20 mouse cellular contexts compared by ENCODE assay signal in genomic region chr5:102976540-102976939, GRCm38 (mm10).
DNase-seq lines count a peak whose midpoint lies in the region; ATAC-seq and TF ChIP-seq lines count a peak whose summit lies in the region.
"Had no signal": no experiment of that assay in that cellular context is flagged by ENCODE, and none has a peak within 500 bp of the region (broad histone marks: within the 10 kb centered on the region; RNA-seq: fewer than 3 reads in every experiment).

No protein-coding gene starts in this region.

- peak overlapping the region; percentile 63 for H3K27ac ChIP-seq in layer of hippocampus, adult 2 months
- peak overlapping the region; percentile 77 for H3K27ac ChIP-seq in forebrain, embryonic 14.5 days (ENCODE audit: low read depth, low read length)
- peak overlapping the region; percentile 85 for H3K27ac ChIP-seq in forebrain, postnatal 0 days (ENCODE audit: low read depth, low read length)
- peak overlapping the region; percentile 54; the same call in 1 of the 2 replicates for H3K27ac ChIP-seq in neural tube, embryonic 15.5 days (replicated peaks)
- H3K27ac ChIP-seq: heart, embryonic 15.5 days; limb, embryonic 10.5 days; liver, embryonic 15.5 days; lung, embryonic 15.5 days had no signal

- H3K4me3 ChIP-seq in layer of hippocampus, adult 2 months = no peak overlapping the region
- H3K4me3 ChIP-seq in forebrain, embryonic 14.5 days (ENCODE audit: low read depth, low read length) = no peak overlapping the region
- H3K4me3 ChIP-seq in forebrain, postnatal 0 days (ENCODE audit: low read depth, low read length) = no peak overlapping the region
- H3K4me3 ChIP-seq in neural tube, embryonic 15.5 days (replicated peaks) = no peak overlapping the region
- H3K4me3 ChIP-seq: heart, embryonic 15.5 days; left cerebral cortex, adult 2 months; limb, embryonic 10.5 days; liver, embryonic 15.5 days; lung, embryonic 15.5 days had no signal

- no peaks in the 10 kb centered on the region for H3K27me3 ChIP-seq in forebrain, embryonic 14.5 days (replicated peaks; ENCODE audit: control insufficient read depth, insufficient read depth, low read length)
- no peaks in the 10 kb centered on the region for H3K27me3 ChIP-seq in forebrain, postnatal 0 days (ENCODE audit: insufficient read depth, low read length)
- H3K27me3 ChIP-seq in neural tube, embryonic 15.5 days (replicated peaks) = no peaks in the 10 kb centered on the region
- H3K27me3 ChIP-seq: heart, embryonic 15.5 days; liver, embryonic 15.5 days; lung, embryonic 15.5 days had no signal

- TF ChIP-seq CTCF in layer of hippocampus, adult 2 months (conservative IDR thresholded peaks at IDR 0.05) = no peak
- TF ChIP-seq CTCF in forebrain, postnatal 0 days (IDR thresholded peaks at IDR 0.05; ENCODE audit: low read depth) = no peak

- H3K36me3 ChIP-seq in forebrain, embryonic 14.5 days (ENCODE audit: control insufficient read depth, insufficient read depth, low read length) = no peaks in the 10 kb centered on the region
- no peaks in the 10 kb centered on the region; the same call in 1 of the 2 replicates for H3K36me3 ChIP-seq in forebrain, postnatal 0 days (ENCODE audit: insufficient read depth)
- no peaks in the 10 kb centered on the region for H3K36me3 ChIP-seq in neural tube, embryonic 15.5 days
- H3K36me3 ChIP-seq: heart, embryonic 15.5 days; limb, embryonic 10.5 days; liver, embryonic 15.5 days; lung, embryonic 15.5 days had no signal

- H3K4me2 ChIP-seq in forebrain, embryonic 14.5 days (ENCODE audit: low read length) = no peak overlapping the region
- no peak overlapping the region for H3K4me2 ChIP-seq in forebrain, postnatal 0 days (ENCODE audit: low read depth)
- no peak overlapping the region for H3K4me2 ChIP-seq in neural tube, embryonic 15.5 days
- H3K4me2 ChIP-seq: heart, embryonic 15.5 days; liver, embryonic 15.5 days; lung, embryonic 15.5 days had no signal

- H3K9ac ChIP-seq in forebrain, embryonic 14.5 days (ENCODE audit: low read length) = no peak overlapping the region
- H3K9ac ChIP-seq in forebrain, postnatal 0 days = no peak overlapping the region
- H3K9ac ChIP-seq in neural tube, embryonic 15.5 days (replicated peaks) = no peak overlapping the region
- H3K9ac ChIP-seq: heart, embryonic 15.5 days; liver, embryonic 15.5 days; lung, embryonic 15.5 days had no signal

- H3K9me3 ChIP-seq in forebrain, embryonic 14.5 days (replicated peaks; ENCODE audit: control insufficient read depth, low read length) = no peaks in the 10 kb centered on the region
- H3K9me3 ChIP-seq in forebrain, postnatal 0 days (ENCODE audit: low read length) = no peaks in the 10 kb centered on the region
- H3K9me3 ChIP-seq in neural tube, embryonic 15.5 days (replicated peaks) = no peaks in the 10 kb centered on the region
- H3K9me3 ChIP-seq: heart, embryonic 15.5 days; limb, embryonic 10.5 days; liver, embryonic 15.5 days; lung, embryonic 15.5 days had no signal

- peaks cover 14% of the 10 kb centered on the region for H3K4me1 ChIP-seq in forebrain, embryonic 14.5 days (ENCODE audit: control insufficient read depth, insufficient read depth, low read length)
- peaks cover 14% of the 10 kb centered on the region for H3K4me1 ChIP-seq in forebrain, postnatal 0 days (ENCODE audit: insufficient read depth)
- peaks cover 8% of the 10 kb centered on the region; the same call in 1 of the 2 replicates for H3K4me1 ChIP-seq in neural tube, embryonic 15.5 days
- H3K4me1 ChIP-seq: liver, embryonic 15.5 days; lung, embryonic 15.5 days had no signal

- ATAC-seq in forebrain, embryonic 14.5 days = 0 out of 2 replicates have a peak, but pooled peaks have one; percentile 33
- peak; percentile 61; the same call in 1 of the 2 replicates for ATAC-seq in forebrain, postnatal 0 days
- ATAC-seq in neural tube, embryonic 15.5 days (ENCODE audit: low FRiP score) = no peak
- ATAC-seq in megakaryocyte, adult 5-6 weeks (ENCODE audit: poor library complexity, severe bottlenecking) = no peak

- no peak for DNase-seq in layer of hippocampus, adult 2 months (ENCODE audit: low spot score in 2 of 2)
- no peak for DNase-seq in layer of hippocampus, adult 18-20 months (ENCODE audit: low spot score in 2 of 2)
- peak; percentile 29 for DNase-seq in forebrain, embryonic 14.5 days (ENCODE audit: low spot score)
- DNase-seq in forebrain, postnatal 0 days = no peak
- DNase-seq in embryo, embryonic 11 days = no peak
- DNase-seq: adrenal gland, postnatal 14 days; cerebellum, adult 8-10 months; cerebellum, postnatal 36 days; heart, postnatal 36 days; kidney, adult 11 months; liver; lung, postnatal 4 days; right cerebral cortex, postnatal 4 days had no signal

Comparison
In these comparisons a context has a peak if more than half of its experiments do, and no peak if none do; other contexts are left out.
1. ATAC-seq: peak in forebrain, embryonic 14.5 days (single experiment) and forebrain, postnatal 0 days (single experiment); none in neural tube, embryonic 15.5 days (single experiment) and megakaryocyte, adult 5-6 weeks (single experiment).
2. Peak in every context shown above with its lines, with median percentiles within 50 percentile points of each other: H3K27ac ChIP-seq.